Mouse (Mus musculus) hindbrain, embryonic 11.5 days (tissue): ENCODE measurements around the gene Timeless. TPM values are rescaled to one million over a fixed set of nuclear protein-coding genes. Genes with fewer than 3 reads are reported as not detected.

Experiments
- polyA plus RNA-seq: library from polyadenylated mRNA; unstranded; fragments of >200 nt; fragmentation: Nextera tagmentation; extraction: Ambion mirVana; gene quantifications from 2 replicates; pipeline ENCODE4 v1.2.1, GENCODE M21; 2014

The Timeless gene
- polyA plus RNA-seq, 1 experiment from 2014 or later: 43.1 TPM

Other genes with a start within 250 kb of the Timeless start
- gene Hsd17b6, start 224.5 kb upstream of the Timeless start, polyA plus RNA-seq: not detected in 2 replicates
- gene Prim1, start 216.9 kb upstream of the Timeless start, polyA plus RNA-seq: 87.8 and 88.3 TPM in 2 replicates
- 858 and 879 TPM in 2 replicates for gene Naca, start 196.5 kb upstream of the Timeless start, polyA plus RNA-seq
- gene Ptges3, start 173.1 kb upstream of the Timeless start, polyA plus RNA-seq: 590 and 626 TPM in 2 replicates
- 2,416 and 2,461 TPM in 2 replicates for gene Atp5b, start 148.8 kb upstream of the Timeless start, polyA plus RNA-seq
- 20.0 and 37.6 TPM in 2 replicates for gene Baz2a, start 140.5 kb upstream of the Timeless start, polyA plus RNA-seq
- gene Rbms2, start 51.8 kb upstream of the Timeless start, polyA plus RNA-seq: 18.9 and 19.5 TPM in 2 replicates
- 1.3 and 1.5 TPM in 2 replicates for gene Gls2, start 37.6 kb upstream of the Timeless start, polyA plus RNA-seq
- 25.2 and 31.1 TPM in 2 replicates for gene Spryd4, start 20.3 kb upstream of the Timeless start, polyA plus RNA-seq
- 0.11 TPM in 1 of 2 replicates, not detected in the other for gene Mip, start 6.2 kb upstream of the Timeless start, polyA plus RNA-seq
- 0.17 and 0.36 TPM in 2 replicates for gene Apon, start 22.0 kb downstream of the Timeless start, polyA plus RNA-seq
- not detected in 2 replicates for gene Apof, start 36.6 kb downstream of the Timeless start, polyA plus RNA-seq
- gene Stat2, start 38.5 kb downstream of the Timeless start, polyA plus RNA-seq: 15.4 and 17.3 TPM in 2 replicates
- gene Il23a, start 66.7 kb downstream of the Timeless start, polyA plus RNA-seq: 0.28 TPM in 1 of 2 replicates, not detected in the other
- 30.5 and 31.2 TPM in 2 replicates for gene Pan2, start 71.3 kb downstream of the Timeless start, polyA plus RNA-seq
- 229 and 245 TPM in 2 replicates for gene Cnpy2, start 90.4 kb downstream of the Timeless start, polyA plus RNA-seq
- 242 and 254 TPM in 2 replicates for gene Cs, start 105.7 kb downstream of the Timeless start, polyA plus RNA-seq
- 23.8 and 24.5 TPM in 2 replicates for gene Coq10a, start 136.9 kb downstream of the Timeless start, polyA plus RNA-seq
- 9.5 and 12.3 TPM in 2 replicates for gene Ankrd52, start 145.1 kb downstream of the Timeless start, polyA plus RNA-seq
- not detected in 2 replicates for gene Slc39a5, start 169.2 kb downstream of the Timeless start, polyA plus RNA-seq
- 125 and 130 TPM in 2 replicates for gene Nabp2, start 179.4 kb downstream of the Timeless start, polyA plus RNA-seq
- gene Rnf41, start 179.6 kb downstream of the Timeless start, polyA plus RNA-seq: 44.2 and 44.7 TPM in 2 replicates
- 126 and 170 TPM in 2 replicates for gene Smarcc2, start 227.2 kb downstream of the Timeless start, polyA plus RNA-seq